Mouse (Mus musculus) 416B (cell line): ENCODE measurements around the gene Agmo.

Experiments used
- DNase-seq: peaks from one replicate; pipeline ENCODE4 v3.0.0; 2011; ENCODE audit warnings: low read depth

The Agmo gene

GRCm38 (mm10) chr12:37434466-37434865 lies 193.0 kb downstream of the Agmo start:
- DNase-seq, result no peak

- no peak for DNase-seq
Measured at GRCm38 (mm10) chr12:37442486-37443013, 201.1 kb downstream of the Agmo start.

GRCm38 (mm10) chr12:37445255-37445654 lies 203.8 kb downstream of the Agmo start:
- DNase-seq, result no peak

- no peak for DNase-seq
Measured at GRCm38 (mm10) chr12:37449597-37449996, 208.2 kb downstream of the Agmo start.

- peak; percentile 50 for DNase-seq
Measured at GRCm38 (mm10) chr12:37450366-37451156, 209.1 kb downstream of the Agmo start.

- DNase-seq, result no peak
Measured at GRCm38 (mm10) chr12:37471631-37472030, 230.2 kb downstream of the Agmo start.

- DNase-seq, result no peak
Measured at GRCm38 (mm10) chr12:37476849-37477248, 235.4 kb downstream of the Agmo start.

- no peak for DNase-seq
Measured at GRCm38 (mm10) chr12:37487991-37488390, 246.6 kb downstream of the Agmo start.

GRCm38 (mm10) chr12:37498871-37499270 lies 257.4 kb downstream of the Agmo start:
- no peak for DNase-seq

- DNase-seq, result no peak
Measured at GRCm38 (mm10) chr12:37507406-37507805, 266.0 kb downstream of the Agmo start.

- DNase-seq, result no peak
Measured at GRCm38 (mm10) chr12:37507826-37508225, 266.4 kb downstream of the Agmo start.

GRCm38 (mm10) chr12:37521772-37522171 lies 280.3 kb downstream of the Agmo start:
- DNase-seq, result no peak

GRCm38 (mm10) chr12:37524662-37525061 lies 283.2 kb downstream of the Agmo start:
- no peak for DNase-seq

- no peak for DNase-seq
Measured at GRCm38 (mm10) chr12:37540994-37541393, 299.6 kb downstream of the Agmo start.

GRCm38 (mm10) chr12:37558284-37558683 lies 316.8 kb downstream of the Agmo start:
- no peak for DNase-seq

- DNase-seq, result no peak
Measured at GRCm38 (mm10) chr12:37565882-37566596, 324.6 kb downstream of the Agmo start.

GRCm38 (mm10) chr12:37571922-37572321 lies 330.5 kb downstream of the Agmo start:
- DNase-seq, result no peak

GRCm38 (mm10) chr12:37582777-37583176 lies 341.3 kb downstream of the Agmo start:
- DNase-seq, result no peak

GRCm38 (mm10) chr12:37592853-37593252 lies 351.4 kb downstream of the Agmo start:
- no peak for DNase-seq

GRCm38 (mm10) chr12:37612837-37613236 lies 371.4 kb downstream of the Agmo start:
- DNase-seq, result no peak

GRCm38 (mm10) chr12:37614769-37615168 lies 373.3 kb downstream of the Agmo start:
- DNase-seq, result peak; percentile 38

- DNase-seq, result no peak
Measured at GRCm38 (mm10) chr12:37624078-37624477, 382.6 kb downstream of the Agmo start.
